Mouse (Mus musculus) heart, postnatal 14 days (tissue): ENCODE results near the gene 1810049J17Rik. TPM values are rescaled to one million over a fixed set of nuclear protein-coding genes. Genes with fewer than 3 reads are reported as not detected.

Source experiments
- DNase-seq, 2 experiments: peaks; one replicate each; pipeline ENCODE4 v3.0.0; 2021 to 2022
- intact Hi-C: fragments of 180-260 bp; cut with DNase I; formaldehyde crosslinking; loops from one replicate; pipeline ENCODE4 v1.15.1; 2025
- total RNA-seq, 2 experiments: library from RNA; stranded (reverse); gene quantifications; 2 replicates each; pipeline ENCODE4 v1.2.3; 2021

The 1810049J17Rik gene
- total RNA-seq, 2 experiments from 2014 or later = 0.56 TPM; not detected in 1

DNA sequence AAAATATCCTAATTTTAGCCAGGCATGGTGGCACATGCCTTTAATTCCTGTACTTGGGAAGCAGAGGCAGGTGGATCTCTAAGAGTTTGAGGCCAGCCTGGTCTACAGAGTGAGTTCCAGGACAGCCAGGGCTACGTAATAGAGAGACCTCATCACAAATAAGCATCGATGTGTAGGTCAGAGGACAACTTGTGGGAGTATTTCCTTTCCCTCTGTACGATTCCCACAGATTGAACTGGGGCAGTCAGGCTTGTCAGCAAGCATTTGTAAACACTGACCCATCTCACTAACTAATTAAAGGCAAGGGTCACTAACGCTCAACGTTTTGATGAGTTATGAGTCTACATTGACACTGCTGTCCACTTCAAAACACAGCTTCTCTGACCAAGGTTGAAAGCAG is 7.1 kb downstream of the 1810049J17Rik start:
- intact Hi-C loops = no loop called here
- no peak for DNase-seq

DNA sequence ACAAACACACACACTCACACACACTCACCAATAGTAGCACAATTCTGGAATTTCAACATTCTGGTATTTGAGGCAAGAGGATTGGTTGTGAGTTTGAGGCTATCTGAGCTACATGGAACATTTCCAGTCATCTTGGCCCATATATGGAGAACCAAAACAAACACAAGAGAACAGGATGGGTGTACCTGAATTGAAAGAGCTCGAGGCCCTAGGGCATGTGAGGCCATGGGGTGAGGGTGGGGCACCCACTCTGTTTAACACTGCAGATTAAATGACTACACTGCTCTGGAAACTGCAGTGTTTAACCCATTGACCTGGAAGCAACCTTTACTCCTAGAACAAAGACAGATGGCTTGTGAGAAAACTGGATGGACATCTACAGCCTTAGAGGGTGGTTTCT is 8.4 kb downstream of the 1810049J17Rik start:
- intact Hi-C loops = no loop called here
- no peak for DNase-seq

DNA sequence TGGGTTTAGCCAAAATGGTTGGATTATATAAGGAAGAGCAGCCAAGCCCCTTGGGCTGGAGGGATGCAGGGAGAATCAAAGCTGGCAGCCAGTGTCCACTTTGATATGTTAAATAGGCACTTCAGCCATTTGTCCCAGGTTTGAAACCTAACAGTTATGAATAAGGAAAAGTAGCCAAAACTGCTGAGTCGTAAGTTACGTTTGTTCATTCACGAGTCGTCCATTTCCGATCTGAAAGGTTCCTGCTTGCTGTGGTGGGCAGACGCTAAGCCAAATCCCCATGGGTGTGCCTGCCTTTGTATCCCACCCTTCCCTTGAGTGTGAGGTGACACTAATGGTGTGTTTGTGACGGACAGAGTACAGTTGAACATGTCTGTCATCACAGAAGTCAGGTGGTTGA is 10.2 kb downstream of the 1810049J17Rik start:
- no peak for DNase-seq
- intact Hi-C loops = no loop called here

DNA sequence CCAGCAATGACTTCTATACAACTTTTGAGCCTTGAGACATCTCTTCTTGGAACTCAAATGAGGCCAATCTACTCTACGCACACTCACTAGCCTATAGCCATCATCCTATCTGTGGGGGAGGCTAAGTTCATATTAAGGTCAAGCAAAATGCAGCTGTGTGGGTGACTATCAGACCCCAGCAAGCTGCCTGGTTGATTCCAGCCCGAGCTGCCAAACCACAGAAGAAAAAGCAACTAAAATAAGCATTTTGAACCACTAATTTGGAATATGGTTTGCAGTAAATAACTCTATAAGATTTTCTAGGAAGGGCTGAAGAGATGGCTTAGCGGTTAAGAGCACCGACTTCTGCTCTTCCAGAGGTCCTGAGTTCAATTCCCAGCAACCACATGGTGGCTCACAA is 11.0 kb downstream of the 1810049J17Rik start:
- intact Hi-C loops = no loop called here
- no peak for DNase-seq

DNA sequence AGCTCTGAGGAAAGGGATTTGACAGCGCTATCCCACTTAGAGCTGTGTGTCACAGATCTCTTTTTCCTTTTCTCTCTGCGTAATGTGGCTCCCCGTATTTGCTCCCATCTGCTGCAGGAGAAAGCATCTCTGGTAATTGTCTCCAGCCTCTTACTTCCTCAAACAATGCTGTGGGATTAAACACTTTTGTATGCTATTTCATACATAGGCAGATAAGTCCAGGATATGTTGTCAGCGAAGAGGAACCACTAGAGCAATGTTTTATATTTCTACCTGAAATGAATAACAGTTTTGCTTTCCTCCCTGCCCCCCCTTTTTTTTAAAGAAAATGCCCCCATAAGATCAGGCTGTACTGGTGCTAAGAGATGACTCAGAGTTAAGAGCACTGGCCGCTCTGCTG is 13.2 kb downstream of the 1810049J17Rik start:
- DNase-seq = no peak
- intact Hi-C loops = no loop called here

DNA sequence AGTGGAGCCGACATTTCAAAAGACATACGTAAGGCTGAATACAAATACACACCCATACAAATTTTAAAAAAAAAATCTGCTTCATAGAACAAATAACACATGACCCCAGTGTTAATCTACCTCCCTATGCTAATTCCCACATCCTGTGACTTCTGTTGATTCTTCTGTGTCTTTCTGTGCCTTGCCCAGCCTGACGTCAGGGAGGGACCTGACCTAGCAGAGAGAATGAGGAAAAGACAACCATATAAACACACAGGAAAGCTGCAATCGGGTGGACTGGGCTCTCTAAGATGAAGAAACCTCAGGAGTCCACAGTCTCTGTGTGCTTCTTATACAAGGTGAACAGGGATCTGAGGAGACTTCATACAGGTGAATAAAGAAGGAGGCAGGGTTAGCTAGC is 14.6 kb downstream of the 1810049J17Rik start:
- intact Hi-C loops = no loop called here
- DNase-seq = no peak

DNA sequence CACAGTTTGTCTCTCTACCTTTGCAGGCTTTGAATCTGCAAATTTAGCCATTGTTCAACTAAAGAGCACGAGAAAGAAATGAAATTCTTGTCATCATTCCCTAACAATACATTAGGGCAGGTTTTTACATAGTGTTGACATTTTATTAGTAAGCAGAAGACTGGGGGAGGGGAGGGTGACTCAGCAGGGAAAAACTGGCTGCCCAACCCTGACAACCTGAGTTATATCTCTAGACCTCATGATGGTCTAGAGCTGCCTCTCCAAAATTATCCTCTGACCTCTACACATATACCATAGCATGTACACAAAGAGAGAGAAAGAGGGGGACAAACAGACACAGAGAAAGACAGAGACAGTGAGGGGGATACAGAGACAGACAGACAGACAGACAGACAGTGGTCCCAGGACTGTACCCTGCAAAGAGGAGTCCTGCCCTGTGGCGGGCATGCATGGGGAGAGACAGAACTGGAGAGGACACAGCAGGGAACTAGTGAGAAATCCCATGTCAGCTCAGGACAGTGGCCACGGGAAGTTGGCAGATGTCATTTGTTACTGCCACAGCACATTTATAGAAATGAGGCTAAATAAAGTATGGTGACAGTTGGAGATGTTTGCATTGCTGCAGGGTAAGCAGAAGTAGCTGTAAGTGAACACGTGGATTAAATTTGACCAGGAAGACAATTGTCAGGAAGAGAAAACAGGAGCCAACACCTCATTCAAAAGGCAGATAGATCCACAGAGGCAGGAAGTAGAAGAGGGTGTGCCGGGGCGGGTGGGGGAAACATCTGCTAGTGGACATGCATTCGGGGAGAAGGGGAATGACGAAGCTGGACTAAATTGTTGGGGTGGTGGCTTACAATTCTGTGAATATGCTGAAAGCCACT is 15.3 kb downstream of the 1810049J17Rik start:
- DNase-seq = peak in 1 of 2 experiments; percentile 17
- intact Hi-C loops = no loop called here

DNA sequence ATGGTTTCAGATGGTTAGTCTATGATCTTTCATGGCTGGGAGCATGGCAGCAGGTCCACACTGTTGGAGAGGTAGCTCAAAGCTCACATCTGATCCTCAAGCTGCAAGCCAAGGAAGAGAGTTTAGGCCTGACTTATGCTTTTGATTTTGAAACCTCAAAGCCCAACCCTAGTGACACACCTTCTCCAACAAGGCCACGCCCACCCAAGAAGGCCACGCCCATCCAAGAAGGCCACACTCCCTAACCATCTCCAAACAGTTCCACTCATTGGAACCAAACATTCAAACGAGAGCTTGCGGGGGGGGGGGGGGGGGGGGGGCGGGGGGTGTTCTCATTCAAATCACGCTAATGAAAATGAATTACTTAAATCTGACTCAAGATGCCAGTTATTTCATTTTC is 19.9 kb downstream of the 1810049J17Rik start:
- intact Hi-C loops = no loop called here
- DNase-seq = no peak

DNA sequence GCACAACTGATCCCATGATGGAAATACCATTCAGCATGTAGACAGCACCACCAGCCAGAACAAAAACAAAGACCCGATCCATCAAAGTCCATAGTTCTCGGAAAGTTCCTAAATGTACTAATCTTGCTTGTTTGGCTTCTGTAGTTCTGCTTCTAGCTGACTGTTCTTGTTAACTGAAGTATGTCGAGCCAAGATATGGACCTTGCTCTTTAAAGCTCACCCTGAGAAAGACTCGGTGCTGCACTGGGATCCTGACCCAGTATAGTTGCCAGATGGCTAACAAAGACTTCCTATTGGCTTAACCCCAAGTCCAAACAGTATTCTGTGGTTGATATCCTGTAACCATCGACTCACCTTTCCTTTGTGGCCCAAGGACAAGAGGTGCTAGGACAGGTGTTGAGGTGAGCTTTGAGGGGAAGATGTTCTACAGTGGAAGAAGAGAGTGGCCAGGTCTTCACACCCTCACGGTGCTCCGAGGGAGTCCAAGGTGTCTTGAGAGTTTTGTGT is 23.4 kb downstream of the 1810049J17Rik start:
- intact Hi-C loops = no loop called here
- no peak for DNase-seq

DNA sequence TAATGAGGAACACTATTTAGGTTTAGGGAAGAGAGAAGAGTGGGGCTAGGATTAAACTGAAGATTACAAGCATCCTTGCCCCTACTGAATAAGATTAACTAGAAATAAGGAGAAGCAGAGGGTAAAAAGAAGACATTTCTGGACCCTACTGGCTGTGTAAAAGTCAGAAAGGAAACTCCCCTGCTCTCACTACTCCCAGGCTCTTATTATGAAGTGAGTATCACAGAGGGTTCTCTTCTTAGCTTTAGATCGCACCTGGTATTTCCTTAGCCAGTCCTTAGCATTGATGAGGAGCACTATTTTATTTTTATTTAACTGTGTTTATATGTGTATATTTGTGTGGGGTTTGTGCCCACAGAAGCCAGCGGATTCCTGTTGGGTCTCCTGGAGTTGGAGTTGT is 25.5 kb downstream of the 1810049J17Rik start:
- no peak for DNase-seq
- intact Hi-C loops = no loop called here

DNA sequence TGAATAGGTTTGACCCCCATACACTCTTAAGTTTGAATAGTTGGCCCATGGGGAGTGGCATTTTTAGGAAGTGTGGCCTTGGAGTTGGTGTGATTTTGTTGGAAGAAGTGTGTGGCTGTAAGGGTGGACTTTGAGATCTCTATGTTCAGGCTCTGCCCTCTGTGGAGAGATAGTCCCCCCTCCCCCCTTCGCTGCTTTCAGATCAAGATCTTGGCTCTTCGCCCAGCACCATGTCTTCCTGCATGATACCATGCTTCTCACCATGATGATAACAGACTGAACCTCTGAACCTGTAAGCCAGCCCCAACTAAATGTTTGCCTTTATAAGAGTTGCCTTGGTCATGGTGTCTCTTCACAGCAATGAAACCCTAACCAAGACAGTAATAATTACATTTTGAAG is 29.9 kb downstream of the 1810049J17Rik start:
- intact Hi-C loops = no loop called here
- DNase-seq = no peak

DNA sequence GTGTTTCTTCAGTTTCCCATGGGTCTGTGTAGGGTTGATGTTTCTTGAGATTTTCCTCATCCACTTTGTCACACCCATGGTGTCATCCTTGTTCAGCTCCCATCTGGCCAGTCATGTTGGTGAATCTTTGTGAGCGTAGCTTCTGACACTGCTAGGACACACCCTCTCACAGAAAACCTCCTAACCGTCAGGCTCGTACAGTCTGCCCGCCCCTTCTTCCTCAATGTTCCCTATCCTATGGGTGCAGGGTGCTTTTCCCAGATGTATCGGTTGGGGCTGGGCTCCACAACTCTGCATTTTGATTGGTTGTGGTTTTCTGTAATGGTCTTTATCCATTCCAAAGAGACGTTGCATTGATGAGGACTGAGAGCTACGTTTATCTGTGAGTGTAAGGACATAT is 31.4 kb downstream of the 1810049J17Rik start:
- intact Hi-C loops = no loop called here
- DNase-seq = no peak

DNA sequence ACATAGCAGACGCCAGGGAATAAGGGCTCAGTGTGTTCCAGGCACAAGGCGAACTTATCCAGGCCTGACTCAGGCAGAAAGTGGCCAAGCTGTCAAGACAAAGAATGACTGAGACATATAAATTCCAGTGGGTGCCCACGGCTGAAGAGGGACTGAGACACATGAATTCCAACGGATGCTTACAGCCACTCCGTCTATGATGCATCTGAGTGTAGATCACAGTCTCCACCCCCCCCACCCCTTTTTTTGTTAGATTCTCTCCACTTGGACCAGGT is 36.2 kb downstream of the 1810049J17Rik start:
- intact Hi-C loops = no loop called here

DNA sequence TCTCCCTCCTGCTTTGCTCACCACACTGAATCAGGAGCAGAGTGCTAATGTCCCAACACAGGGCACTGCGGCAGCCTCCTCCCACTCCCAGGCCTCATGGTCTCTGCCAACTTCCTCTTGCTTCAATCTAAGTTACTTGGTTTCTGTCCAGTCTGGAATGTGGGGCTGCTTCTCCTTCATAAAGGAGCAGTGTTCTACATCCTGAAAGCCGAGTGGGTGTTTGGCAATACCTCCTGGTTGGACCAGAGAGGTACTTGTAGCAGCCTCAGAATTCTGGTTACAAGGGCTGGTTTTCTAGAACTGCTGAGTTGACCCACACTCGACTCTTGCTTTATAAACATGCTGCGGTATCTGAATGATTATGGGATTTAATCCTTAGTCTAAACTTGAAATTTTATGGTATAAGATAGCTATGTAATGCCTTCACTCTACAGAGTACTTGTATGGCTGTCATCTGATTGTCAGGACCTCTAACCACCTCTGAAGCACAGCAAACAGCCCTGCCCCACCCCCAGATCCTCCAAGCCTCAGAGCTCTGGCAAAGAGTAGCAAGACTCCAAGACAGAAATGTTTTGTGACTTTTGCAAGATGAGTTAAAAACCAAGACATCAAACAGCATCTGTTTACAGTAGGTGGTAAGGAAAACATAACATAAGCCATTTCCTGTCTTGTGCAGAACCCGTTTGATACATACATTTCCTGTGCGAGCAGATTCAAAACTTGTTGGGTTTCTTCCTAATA is 36.7 kb downstream of the 1810049J17Rik start:
- DNase-seq = peak in 1 of 2 experiments; percentile 19
- intact Hi-C loops = no loop called here

More for the DNA sequence above, 36.2 kb downstream of the 1810049J17Rik start:
- no peak for DNase-seq

DNA sequence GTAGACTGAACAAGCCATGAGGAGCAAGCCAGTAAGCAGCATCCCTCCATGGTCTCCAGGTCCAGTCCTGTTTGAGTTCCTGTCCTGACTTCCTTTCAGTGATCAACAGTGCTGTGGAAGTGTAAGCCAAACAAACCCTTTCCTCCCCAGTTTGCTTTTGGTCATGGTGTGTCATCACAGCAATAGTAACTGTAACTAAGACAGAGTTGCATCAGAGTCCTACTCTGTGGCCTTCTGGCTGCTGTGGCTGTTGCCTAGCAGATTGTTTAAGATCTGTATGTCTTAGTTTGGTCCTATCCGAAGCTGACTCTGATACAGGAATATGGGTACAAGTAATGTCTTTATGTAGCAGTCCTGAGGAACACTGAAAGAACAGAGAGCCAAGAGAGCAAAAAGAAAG is 41.9 kb downstream of the 1810049J17Rik start:
- intact Hi-C loops = no loop called here

DNA sequence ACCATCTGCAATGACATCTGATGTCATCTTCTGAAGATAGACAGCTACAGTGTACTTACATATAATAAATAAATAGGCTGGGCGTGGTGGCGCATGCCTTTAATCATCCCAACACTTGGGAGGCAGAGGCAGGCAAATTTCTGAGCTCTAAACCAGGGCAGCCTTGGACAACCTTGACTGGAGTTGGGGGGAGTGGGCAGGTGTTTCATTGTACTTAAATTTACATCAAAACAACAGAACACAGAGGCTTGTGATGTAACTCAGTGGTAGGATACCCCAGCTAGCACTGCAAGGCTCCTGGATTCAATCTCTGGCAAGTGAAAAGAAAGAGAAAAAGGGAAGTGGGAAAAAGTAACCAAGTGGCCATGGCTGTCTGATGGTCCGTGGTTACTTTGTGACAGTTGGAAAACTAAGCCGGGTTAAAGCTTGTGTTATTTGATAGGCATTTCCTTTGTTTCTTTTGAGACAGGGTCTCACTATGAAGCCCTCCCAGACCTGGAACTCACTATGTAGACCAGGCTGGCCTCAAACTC is 46.5 kb downstream of the 1810049J17Rik start:
- DNase-seq = no peak
- intact Hi-C loops = no loop called here

More for the DNA sequence above, 41.9 kb downstream of the 1810049J17Rik start:
- DNase-seq = no peak

DNA sequence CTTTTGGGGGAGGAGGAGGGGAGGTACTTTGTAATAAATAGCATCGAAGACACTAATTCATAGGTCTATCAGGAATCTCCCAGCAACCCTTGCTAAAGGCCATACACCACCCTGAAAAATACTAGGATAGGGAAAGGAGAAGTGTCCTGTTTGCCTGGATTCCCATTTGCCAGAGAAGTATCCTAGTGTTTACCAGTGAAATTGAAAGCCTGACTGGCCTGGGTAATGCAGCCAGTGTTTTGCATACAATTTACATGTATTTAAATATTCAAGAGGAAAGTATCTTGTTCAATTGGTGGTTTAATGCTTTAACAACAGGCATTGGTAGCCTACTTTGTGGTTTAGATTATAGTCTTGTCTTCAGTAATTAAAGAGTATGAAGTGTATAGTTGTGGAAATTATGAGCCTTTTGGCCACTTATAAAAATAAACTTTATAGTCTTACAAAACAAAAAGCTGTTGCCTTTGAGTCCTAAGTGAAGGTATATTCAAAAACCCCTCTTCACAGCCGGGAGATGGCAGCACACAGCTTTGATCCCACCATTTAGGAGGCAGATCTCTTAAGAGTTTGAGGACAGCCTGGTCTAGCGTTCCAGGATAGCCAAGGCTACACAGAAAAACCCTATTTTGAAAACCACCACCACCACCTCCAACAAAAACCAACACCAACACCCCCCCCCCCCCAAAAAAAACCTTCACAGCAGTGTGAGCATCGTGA is 47.5 kb downstream of the 1810049J17Rik start:
- intact Hi-C loops = loop anchor here (5.0 kb wide), 1 partner anchor 98 kb away; no protein-coding TSS in a partner anchor

DNA sequence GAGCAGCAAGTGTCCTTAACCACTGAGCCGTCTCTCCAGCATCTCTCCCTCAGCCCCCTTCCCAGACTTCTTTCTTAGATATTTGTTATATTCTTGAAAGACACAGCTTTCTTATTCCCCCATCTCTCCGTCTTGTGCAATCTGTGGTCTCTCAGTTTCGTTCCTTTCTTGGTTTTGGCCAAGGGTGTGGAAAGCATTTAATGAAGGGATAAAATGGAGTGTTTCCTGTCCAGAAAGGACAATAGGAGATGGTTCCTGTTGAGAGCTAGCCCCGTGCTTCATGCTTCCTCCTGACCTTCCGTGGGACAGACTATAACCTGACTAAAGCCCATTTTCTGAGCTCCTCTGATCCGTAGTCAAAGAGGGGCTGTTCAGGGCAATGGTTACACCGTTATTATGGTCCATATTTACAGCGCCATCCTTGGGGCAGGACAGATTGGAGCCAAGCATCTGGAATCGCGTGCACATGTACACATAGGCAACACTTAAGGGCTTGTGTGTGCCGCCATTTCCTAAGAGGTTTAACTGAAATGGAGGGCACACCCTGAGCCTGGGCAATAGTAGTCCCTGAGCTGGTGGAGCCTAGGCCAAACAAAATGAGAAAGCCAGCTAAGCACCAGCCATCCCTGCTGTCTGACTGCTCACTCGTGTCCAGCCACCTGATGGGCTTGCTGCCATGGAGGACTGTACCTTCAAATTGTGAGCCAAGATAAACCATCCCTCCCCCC is 48.2 kb downstream of the 1810049J17Rik start:
- DNase-seq = no peak
- intact Hi-C loops = loop anchor here (5.0 kb wide), 1 partner anchor 99 kb away; no protein-coding TSS in a partner anchor

More for the DNA sequence above, 47.5 kb downstream of the 1810049J17Rik start:
- no peak for DNase-seq
